Mouse (Mus musculus) kidney, adult 2 months (tissue): ENCODE results near the gene Gm43552. TPM values are rescaled to one million over a fixed set of nuclear protein-coding genes. Genes with fewer than 3 reads are reported as not detected.

Experiments used
- DNase-seq: peaks from one replicate; pipeline ENCODE4 v3.0.0; 2021
- H3K27ac ChIP-seq: fragments of 200-500 bp; 2 replicates; pipeline ENCODE4 v1.5.1; 2012; ENCODE audit warnings: low read depth, low read length, control low read depth, inconsistent platforms; ENCODE audit not compliant: insufficient read depth
- H3K27me3 ChIP-seq: fragments of 200-500 bp; replicated peaks from 2 replicates; pipeline ENCODE4 v1.6.1; 2012; ENCODE audit warnings: mild to moderate bottlenecking, moderate library complexity, low read length, inconsistent platforms; ENCODE audit not compliant: control insufficient read depth, insufficient read depth
- H3K36me3 ChIP-seq: fragments of 200-500 bp; 2 replicates; pipeline ENCODE4 v1.6.1; 2012; ENCODE audit warnings: mild to moderate bottlenecking, moderate library complexity, low read length, inconsistent platforms; ENCODE audit not compliant: control insufficient read depth, insufficient read depth
- H3K4me1 ChIP-seq: fragments of 200-500 bp; 2 replicates; pipeline ENCODE4 v1.6.1; 2011; ENCODE audit warnings: low read length; ENCODE audit not compliant: control insufficient read depth, insufficient read depth
- H3K4me3 ChIP-seq: fragments of 200-500 bp; 2 replicates; pipeline ENCODE4 v1.5.1; 2011; ENCODE audit warnings: mild to moderate bottlenecking, low read depth, low read length, control low read depth; ENCODE audit not compliant: insufficient read depth
- CTCF ChIP-seq: fragments of 200-500 bp; conservative IDR thresholded peaks from 2 replicates; pipeline ENCODE4 v1.5.1; 2011; ENCODE audit warnings: low read depth, mild to moderate bottlenecking, control low read depth, low read length, moderate library complexity, mixed read lengths; ENCODE audit not compliant: insufficient read depth, insufficient read length
- POLR2A ChIP-seq: fragments of 200-500 bp; IDR thresholded peaks from one replicate; pipeline ENCODE4 v1.6.1; 2011; ENCODE audit warnings: low read depth, low read length, control low read depth
- WGBS: fragments of 180-500 bp; shearing (Covaris S2); methylation state at CpG from one replicate; pipeline ENCODE4 v1.1.7; 2018; 5-methylcytosine and 5-hydroxymethylcytosine counted together
- polyA plus RNA-seq: library from polyadenylated mRNA; depleted of rRNA; stranded (reverse); fragments of >200 nt; gene quantifications from 2 replicates; pipeline ENCODE4 v1.2.3, GENCODE M21; 2012; rRNA removed

The Gm43552 gene
- not detected in 2 replicates for polyA plus RNA-seq

GRCm38 (mm10) chr5:65492716-65493531 is at the start of gene Gm43552:
Gm43552 (minus strand) TSS chr5:65492833.
- peaks cover 7% of the 10 kb centered on the region; the same call in 1 of the 2 replicates for H3K4me1 ChIP-seq
- peak within 1 kb of the TSS; percentile 75 for H3K4me3 ChIP-seq
- under 1% methylated on average over 68 of the region's 69 CpGs for WGBS
- no peaks in the 10 kb centered on the region for H3K27me3 ChIP-seq
- H3K27ac ChIP-seq, result peak within 1 kb of the TSS; percentile 89
- no peaks in the 10 kb centered on the region for H3K36me3 ChIP-seq
- DNase-seq, result peak; percentile 98
- TF ChIP-seq CTCF (0 out of 2 replicates have a peak, but pooled peaks have one; percentile 3), POLR2A (peak; percentile 83)

- Histone ChIP-seq H3K36me3 (no peaks in the 10 kb centered on the region; the same call in 1 of the 2 replicates), H3K4me1 (no peaks in the 10 kb centered on the region; the same call in 1 of the 2 replicates), H3K4me3 (no peak overlapping the region), H3K27ac (no peak overlapping the region), H3K27me3 (no peaks in the 10 kb centered on the region)
- DNase-seq, result no peak
- WGBS, result 72% methylated on average over 3 of the region's 3 CpGs
- TF ChIP-seq POLR2A, result no peak
- TF ChIP-seq CTCF, result no peak
Measured at GRCm38 (mm10) chr5:65541889-65542288, 49.3 kb upstream of the Gm43552 start.

GRCm38 (mm10) chr5:65539786-65540185 is 47.2 kb upstream of the Gm43552 start:
- DNase-seq, result no peak
- Histone ChIP-seq H3K4me3 (no peak overlapping the region), H3K36me3 (no peaks in the 10 kb centered on the region; the same call in 1 of the 2 replicates), H3K27me3 (no peaks in the 10 kb centered on the region), H3K27ac (no peak overlapping the region), H3K4me1 (no peaks in the 10 kb centered on the region; the same call in 1 of the 2 replicates)
- WGBS, result 92% methylated on average over 3 of the region's 3 CpGs
- TF ChIP-seq POLR2A (no peak), CTCF (no peak)

- TF ChIP-seq POLR2A (no peak), CTCF (no peak)
- Histone ChIP-seq H3K27me3 (no peaks in the 10 kb centered on the region), H3K36me3 (no peaks in the 10 kb centered on the region; the same call in 1 of the 2 replicates), H3K27ac (no peak overlapping the region), H3K4me1 (no peaks in the 10 kb centered on the region; the same call in 1 of the 2 replicates), H3K4me3 (no peak overlapping the region)
- WGBS, result 17% methylated on average over 4 of the region's 4 CpGs
- DNase-seq, result peak; percentile 28
Measured at GRCm38 (mm10) chr5:65538829-65539228, 46.2 kb upstream of the Gm43552 start.

GRCm38 (mm10) chr5:65538121-65538520 is 45.5 kb upstream of the Gm43552 start:
- Histone ChIP-seq H3K36me3 (no peaks in the 10 kb centered on the region), H3K27me3 (no peaks in the 10 kb centered on the region), H3K27ac (peak overlapping the region; percentile 94), H3K4me3 (peak overlapping the region; percentile 81), H3K4me1 (no peaks in the 10 kb centered on the region; the same call in 1 of the 2 replicates)
- under 1% methylated on average over 4 of the region's 4 CpGs for WGBS
- DNase-seq, result peak; percentile 14
- TF ChIP-seq CTCF, result no peak
- no peak for TF ChIP-seq POLR2A

DNA sequence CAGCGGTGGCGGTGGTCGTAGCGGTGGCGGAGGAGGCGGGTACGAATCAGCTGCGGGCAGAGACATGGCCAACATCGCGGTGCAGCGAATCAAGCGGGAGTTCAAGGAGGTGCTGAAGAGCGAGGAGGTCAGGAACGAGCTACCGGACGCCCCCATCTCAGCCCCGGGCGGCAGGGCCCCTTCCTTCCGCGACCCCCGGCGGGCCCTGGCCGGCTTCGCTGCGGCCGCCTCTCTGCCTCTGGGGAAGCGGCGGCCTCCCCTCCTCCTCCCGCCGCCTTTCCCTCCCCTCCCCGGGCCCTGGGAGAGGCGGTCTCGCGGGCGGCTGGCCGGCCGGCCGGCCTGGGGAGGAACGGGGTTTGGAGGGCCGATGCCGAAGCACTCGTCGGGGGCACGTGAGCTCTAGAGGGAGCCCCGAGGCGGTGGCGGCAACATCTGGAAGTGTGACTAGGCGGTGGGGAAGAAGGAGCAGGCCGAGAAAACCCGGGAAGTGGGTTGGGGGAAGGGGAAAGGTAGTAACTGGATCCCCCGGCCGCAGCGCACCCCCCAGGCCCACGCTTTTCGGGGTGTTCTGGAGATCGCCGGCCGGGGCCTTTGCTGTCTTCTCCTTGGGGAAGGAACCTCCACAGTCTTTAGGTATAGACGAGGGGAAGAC is 44.9 kb upstream of the Gm43552 start:
- Histone ChIP-seq H3K4me3 (peak overlapping the region; percentile 81), H3K4me1 (no peaks in the 10 kb centered on the region; the same call in 1 of the 2 replicates), H3K27ac (peak overlapping the region; percentile 94), H3K36me3 (no peaks in the 10 kb centered on the region), H3K27me3 (no peaks in the 10 kb centered on the region)
- TF ChIP-seq POLR2A (no peak), CTCF (no peak)
- DNase-seq, result no peak
- under 1% methylated on average over 52 of the region's 59 CpGs for WGBS
